Mouse (Mus musculus) B cell, adult 2 months (primary cell): Measurements from ENCODE around the gene Kdm7a.

Experiments used
- DNase-seq, 2 experiments: peaks; one replicate each; pipeline ENCODE4 v3.0.0; 2022

The Kdm7a gene

DNA sequence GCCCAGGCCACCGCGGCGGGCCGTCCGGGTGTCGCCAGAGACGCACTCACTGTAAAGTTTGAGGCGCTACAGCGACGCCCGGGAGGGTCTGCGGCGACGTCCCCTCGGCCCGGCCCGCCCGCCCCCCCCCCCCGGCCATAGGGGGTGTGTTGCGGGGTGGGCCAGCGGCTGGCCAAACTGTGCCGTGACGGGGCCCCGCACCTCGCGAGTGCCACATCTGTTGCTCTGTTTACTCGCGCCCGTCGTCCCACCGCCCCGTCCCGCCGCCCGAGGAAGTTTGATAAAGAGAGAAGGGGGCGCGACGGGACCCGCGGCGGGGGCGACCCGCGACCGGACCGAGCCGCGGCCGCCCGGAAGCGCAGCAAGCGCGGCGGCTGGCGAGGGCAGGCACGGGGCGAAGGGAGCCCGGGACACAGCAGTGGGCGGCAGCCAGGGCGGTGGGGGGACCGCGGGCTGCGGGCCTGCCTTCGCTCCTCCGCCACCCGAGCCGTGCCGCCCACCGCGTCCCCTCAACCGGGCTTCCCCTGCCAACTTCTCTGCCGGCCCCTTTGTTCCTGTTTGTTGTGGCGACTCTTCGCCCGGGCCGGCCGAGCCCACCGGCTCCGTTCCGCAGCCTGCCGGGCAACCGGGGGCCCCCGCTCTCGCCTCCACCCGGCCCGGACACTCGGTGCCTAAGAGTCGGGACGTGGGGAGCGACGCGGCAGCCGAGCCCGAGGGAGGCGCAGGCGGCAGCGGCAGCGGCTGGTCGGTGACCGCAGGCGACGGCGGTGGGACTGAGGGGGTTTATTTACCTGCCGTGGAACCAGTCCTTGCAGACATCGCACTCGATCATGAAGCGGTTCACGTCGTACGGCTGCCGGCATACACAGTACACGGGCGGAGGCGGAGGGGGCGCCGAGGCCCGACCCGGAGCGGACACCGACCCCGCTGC, 674 bp downstream of the Kdm7a start:
- DNase-seq = peak; percentile 66 to 68

DNA sequence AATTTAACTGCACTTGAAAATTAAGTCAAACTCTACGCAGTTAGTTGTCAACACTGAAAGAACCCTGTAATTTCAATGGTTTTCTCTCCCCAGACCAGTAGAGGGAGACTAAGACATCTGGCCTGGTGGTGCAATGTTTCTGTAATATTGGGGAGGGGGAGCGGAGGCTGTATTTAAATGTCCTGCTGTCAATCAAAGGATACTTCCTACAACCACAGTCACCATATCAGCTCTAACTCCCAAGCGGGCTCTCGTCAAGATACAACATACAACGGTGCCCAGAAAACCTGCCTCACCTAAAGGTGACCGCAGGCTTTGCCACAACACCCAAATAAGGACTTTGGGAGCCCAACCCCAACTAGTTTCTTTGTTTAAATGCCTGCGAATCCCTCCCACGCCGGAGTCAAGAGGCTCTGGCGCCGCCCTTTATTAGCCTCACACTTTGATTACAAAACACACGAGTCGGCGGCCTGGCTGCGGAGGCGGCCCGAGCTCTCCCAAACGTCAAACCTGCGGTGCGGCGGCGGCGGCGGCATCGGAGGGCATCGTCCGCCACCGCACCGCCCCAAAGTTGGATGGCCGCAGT, 1.4 kb downstream of the Kdm7a start:
- peak; percentile 83 to 85 for DNase-seq

GRCm38 (mm10) chr6:39204444-39204843, 2.1 kb downstream of the Kdm7a start:
- no peak for DNase-seq

- DNase-seq = no peak
Observed at GRCm38 (mm10) chr6:39203236-39203635, 3.4 kb downstream of the Kdm7a start.

DNA sequence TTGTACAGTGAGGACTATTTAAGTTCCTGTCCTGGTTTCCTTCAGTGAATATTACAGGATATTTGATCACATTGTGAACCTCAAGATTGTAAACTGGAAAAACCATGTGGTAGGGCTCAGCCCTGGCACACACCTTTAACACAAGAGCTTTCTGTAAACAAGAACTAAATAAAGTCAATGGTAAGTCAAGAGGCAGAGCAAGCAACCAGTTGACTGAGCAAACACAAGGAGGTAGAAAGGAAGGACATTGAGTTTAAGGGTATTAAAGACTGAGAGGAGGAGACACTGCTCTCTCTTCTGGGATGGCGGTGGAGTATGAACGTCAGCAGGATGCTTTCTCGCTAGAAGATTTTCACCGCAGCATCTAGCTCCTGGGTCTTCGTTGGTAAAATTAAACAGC, 13.6 kb downstream of the Kdm7a start:
- DNase-seq = no peak

DNA sequence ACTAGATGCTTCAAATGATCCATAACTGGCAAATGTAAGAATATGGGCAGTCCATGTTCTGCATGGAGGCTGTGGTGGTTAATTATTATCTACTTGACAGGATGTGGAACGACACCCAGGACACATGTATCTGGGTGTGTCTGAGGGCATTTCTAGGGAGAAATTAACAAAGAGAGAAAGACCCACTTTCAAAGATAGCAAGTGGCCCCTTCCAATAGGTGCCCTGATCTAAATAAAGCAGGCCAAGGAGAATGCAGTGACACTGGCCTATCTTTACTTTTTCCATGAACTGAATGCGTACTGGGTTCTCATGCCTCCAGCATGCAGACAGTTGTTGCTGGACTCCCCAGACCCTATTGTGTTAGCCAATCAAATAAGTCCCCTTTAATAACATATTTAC, 15.1 kb downstream of the Kdm7a start:
- DNase-seq = no peak

GRCm38 (mm10) chr6:39187227-39187626, 19.4 kb downstream of the Kdm7a start:
- DNase-seq = peak; percentile 35 to 40

DNA sequence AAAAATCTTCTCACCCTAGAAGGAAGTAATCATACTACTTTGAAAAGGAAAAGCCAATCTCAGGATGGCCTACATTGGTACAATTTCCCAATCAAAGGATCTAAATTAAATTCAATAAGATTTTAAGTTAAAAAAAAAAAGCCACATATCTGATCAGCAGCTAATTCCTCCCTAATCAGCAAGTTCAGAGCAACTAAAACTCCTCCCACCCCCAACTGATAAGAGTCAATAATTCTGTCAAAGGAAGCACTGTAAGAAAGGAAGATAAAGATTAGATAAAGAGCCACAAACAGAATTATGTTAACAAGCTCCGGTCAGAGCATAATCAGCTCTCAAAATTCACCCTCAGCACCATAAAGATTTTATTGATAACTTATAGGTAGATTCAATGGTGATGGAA, 37.5 kb downstream of the Kdm7a start:
- DNase-seq = no peak

- DNase-seq = no peak
Observed at GRCm38 (mm10) chr6:39164891-39165290, 41.7 kb downstream of the Kdm7a start.

- no peak for DNase-seq
Observed at GRCm38 (mm10) chr6:39161975-39162374, 44.6 kb downstream of the Kdm7a start.

- DNase-seq = no peak
Observed at GRCm38 (mm10) chr6:39146041-39146440, 60.5 kb downstream of the Kdm7a start.

GRCm38 (mm10) chr6:39132556-39132955, 74.0 kb downstream of the Kdm7a start:
- DNase-seq = no peak

DNA sequence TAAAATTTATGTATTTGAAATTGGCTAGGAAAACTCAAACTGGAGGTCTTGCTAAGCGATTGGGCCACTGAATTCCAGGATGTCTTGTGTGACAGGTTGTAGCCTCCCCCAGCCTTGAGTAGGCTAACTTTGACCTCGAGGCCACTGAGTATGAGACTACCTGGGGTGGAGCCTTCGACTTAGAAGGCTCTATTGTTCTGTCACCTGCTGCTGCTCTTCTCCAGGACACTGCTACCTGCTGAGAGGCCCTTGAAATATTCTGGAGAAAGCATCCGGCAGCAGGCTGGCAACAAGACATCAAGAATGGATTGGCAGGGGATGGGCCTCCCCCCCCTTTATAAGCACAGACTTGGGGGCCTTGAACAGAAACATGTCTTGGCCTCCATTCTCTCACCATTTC, 75.1 kb downstream of the Kdm7a start:
- DNase-seq = no peak

DNA sequence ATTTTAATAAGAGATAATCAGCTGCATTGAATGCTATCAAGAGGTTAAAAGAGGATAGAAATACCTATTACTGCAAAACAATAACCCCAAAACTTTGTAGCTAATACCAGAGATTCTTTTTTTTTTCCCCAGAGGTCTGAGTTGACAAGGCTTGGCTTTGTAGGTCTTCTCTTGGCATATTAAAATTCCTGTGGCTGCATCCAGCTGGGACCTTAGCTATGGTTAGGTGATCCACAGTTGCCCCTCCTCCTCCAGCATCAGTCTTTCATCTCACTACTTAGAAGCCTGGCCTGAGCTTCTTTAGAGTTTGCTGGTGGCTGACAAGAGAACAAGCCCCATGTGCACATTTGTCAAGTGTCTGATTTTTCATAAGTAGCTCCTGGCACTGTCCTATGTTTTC, 81.9 kb downstream of the Kdm7a start:
- DNase-seq = no peak

DNA sequence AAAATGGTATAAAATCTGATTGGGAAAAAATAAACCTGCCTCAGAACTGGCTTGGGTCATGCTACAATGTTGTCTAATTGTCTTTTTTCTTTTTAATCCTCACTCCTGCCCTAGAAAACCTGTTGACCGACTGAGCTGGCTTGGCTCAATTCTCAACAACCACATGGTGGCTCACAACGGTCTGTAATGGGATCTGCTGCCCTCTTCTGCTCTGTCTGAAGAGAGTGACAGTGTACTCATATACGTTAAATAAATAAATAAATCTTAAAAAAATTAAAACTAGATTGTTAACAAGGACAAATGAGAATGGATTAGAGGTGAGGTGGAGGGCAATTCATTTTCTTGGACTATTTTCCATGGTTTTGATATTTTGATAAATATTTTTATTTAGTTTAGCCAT, 85.9 kb downstream of the Kdm7a start:
- DNase-seq = no peak

- DNase-seq = peak in 1 of 2 experiments; percentile 33
Observed at GRCm38 (mm10) chr6:39118456-39118881, 88.1 kb downstream of the Kdm7a start.

DNA sequence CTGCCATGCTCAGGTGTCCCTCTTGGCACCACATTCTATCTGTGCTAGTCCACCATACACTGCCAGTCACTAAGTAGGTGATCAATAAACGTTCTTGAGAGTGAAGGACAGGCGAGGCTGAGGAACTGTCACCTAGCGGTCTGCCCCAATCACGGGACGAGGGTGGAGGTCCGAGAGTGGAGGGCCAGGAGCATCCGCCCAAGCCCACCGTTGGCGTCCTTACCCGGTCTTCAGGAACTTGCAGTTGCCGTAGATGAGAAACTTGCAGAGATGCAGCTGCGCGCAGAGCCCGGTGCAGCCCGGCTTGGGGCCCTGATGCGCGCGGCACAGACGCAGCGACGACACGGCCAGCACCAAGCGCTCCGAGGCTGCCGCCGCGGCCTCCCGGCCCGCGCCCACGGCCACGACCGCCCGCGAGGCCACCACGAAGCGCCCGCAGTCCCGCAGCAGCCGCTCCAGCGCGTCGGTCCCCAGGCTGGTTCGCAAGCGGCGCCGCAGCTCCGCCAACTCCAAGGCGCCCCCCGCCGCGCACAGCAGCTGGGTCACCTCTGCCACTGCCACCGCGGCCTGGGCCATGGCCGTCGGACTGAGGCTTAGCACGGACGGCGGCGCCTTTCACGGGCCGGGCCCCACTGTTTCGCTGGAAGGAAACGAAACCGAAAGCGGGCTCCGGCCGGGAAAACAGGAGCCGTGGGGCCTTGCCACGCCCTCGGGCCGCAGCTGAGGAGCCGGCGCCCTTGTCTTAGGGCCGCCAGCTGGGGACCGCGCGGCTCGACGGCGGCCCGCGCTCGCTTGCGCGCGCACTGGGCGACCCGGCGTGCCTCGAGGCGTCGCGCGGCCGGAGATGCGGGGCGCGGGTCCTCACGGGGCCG, 88.8 kb downstream of the Kdm7a start, which contains the start of gene Parp12:
TSS of gene Parp12 (minus strand) at position 766 of the 872 bp plus-strand sequence.
- peak; percentile 46 to 55 for DNase-seq

DNA sequence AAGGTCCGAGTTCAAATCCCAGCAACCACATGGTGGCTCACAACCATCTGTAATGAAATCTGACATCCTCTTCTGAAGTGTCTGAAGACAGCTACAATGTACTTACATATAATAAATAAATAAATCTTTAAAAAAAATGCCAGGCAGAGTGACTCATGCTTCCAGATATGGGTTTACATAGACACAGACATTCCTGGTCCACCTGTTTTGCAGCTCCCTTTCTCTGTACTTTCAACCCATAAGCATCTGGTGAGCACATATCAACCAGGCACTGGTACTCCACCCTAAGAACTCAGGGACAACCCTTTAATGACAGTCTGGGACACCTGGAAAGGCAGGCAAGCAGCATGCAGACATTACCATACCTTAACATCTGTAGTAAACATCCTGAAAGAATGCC, 91.2 kb downstream of the Kdm7a start:
- DNase-seq = no peak

DNA sequence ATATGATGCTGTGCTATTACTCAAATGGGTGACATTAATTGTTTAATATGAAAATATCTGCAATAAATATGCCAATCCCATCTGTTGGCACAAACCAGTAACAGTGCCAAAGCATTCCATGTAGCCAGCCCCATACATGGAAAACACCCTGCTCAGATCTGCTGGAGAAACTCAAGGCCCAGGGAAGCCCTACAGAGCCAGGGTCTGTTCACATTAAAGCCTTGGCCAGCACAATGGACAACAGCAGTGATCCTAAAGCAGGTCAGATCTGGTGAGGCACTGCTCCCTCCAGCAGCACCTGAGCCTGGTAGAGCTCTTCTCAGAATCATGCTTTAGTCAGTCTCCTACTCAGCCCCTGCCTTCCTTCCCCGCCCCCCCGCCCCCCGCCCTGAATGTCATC, 93.4 kb downstream of the Kdm7a start:
- no peak for DNase-seq

- DNase-seq = no peak
Observed at GRCm38 (mm10) chr6:39112701-39113100, 93.9 kb downstream of the Kdm7a start.

GRCm38 (mm10) chr6:39106812-39107211, 99.8 kb downstream of the Kdm7a start:
- DNase-seq = no peak

- DNase-seq = no peak
Observed at GRCm38 (mm10) chr6:39104631-39105030, 102.0 kb downstream of the Kdm7a start.
